Mouse (Mus musculus): ENCODE measurements around the gene D3Ertd254e. TPM values are rescaled to one million over a fixed set of nuclear protein-coding genes. Genes with fewer than 3 reads are reported as not detected.
A peak's percentile ranks its signal among the peaks of the same experiment; 100 is the strongest.

The D3Ertd254e gene
- 3.3 and 3.7 TPM in 2 replicates for total RNA-seq (2012; rRNA removed)
- 10 to 100 TPM in 1 of 2 experiments, 1 to 10 TPM in 1; 5.4 to 29.6 TPM for polyA plus RNA-seq (2012; ENCODE audit: insufficient read depth in 1 of 2, insufficient read length in 2 of 2, low read depth in 1 of 2, low replicate concordance in 2 of 2, missing spikeins in 1 of 2)

DNA sequence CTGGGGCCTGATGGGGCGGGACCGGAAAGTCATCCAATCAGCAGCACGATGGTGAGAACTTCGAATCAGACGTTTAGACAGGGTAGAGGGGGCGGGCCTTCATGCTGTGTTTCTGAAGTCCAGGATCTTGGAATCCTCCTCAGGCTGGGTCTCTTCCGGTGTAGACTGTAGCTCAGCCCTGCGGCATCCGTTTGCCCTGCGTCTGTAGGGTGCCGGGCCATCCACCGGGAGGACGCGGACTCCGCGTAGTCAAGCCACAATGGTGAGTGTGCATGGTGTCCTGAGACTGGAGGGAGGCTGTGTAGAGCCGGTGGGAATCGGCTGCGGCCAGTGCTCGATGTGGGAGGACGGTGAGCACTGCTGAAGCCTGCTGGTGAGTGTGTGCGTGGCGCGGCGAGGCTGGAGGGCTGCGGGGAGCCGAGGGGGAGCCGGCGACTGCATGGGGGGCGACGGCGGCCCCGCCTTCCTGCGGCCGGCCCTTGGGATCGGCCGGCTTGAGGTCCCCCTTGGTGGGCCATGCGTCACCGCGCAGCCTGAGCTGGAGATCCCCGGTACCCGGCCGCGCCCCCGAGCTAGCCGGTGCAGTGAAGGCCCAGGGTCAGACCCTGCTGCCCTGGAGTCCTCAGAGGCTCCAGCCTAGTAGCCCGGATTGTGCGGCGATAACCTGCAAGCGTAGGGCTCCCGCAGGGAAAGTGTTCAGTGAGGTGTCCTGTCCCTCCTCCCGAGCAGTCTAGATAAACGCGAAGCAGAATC is at the start of gene D3Ertd254e:
Gene D3Ertd254e (plus strand): TSS at position 84 of the 753 bp plus-strand sequence.
- H3K36me3 ChIP-seq (ENCODE audit: control insufficient read depth in 1 of 2, insufficient read depth in 2 of 2, low read length in 2 of 2) = peaks cover 0 to 7% of the 10 kb centered on the region in 2 experiments; a peak in 2 of 4 replicates
- peak; percentile 97 for DNase-seq (ENCODE audit: low read depth, low spot score)
- peaks cover 16% of the 10 kb centered on the region for H3K79me2 ChIP-seq (ENCODE audit: control insufficient read depth, insufficient read depth, low read length, poor library complexity)
- H3K4me1 ChIP-seq (ENCODE audit: control insufficient read depth in 1 of 2, insufficient read depth in 2 of 2, low read length in 2 of 2) = peaks cover 0 to 14% of the 10 kb centered on the region in 2 experiments; a peak in 3 of 4 replicates
- H3K27ac ChIP-seq (ENCODE audit: control insufficient read depth, low read depth, low read length) = no peak within 1 kb of the TSS
- H3K9me3 ChIP-seq (replicated peaks; ENCODE audit: insufficient read depth, low read length) = no peaks in the 10 kb centered on the region
- peak within 1 kb of the TSS; percentile 98 to 99 for H3K4me3 ChIP-seq (ENCODE audit: control insufficient read depth in 1 of 2, insufficient read depth in 1 of 2, low read depth in 2 of 2, low read length in 2 of 2)
- H3K27me3 ChIP-seq (ENCODE audit: control insufficient read depth in 1 of 2, insufficient read depth in 2 of 2, low read length in 2 of 2) = no peaks in the 10 kb centered on the region
- peak within 1 kb of the TSS; percentile 91 for H3K9ac ChIP-seq (ENCODE audit: control insufficient read depth, low read depth, low read length, poor library complexity, severe bottlenecking)
- TF ChIP-seq GABPA (IDR thresholded peaks at IDR 0.05; ENCODE audit: low read depth, low read length) (no peak), SMC3 (IDR thresholded peaks at IDR 0.05; ENCODE audit: low read depth, low read length) (no peak), TAL1 (IDR thresholded peaks at IDR 0.05; ENCODE audit: low read length) (no peak), USF1 (IDR thresholded peaks at IDR 0.05; ENCODE audit: low read depth, low read length) (peak; percentile 5; the same call in 1 of the 2 replicates), SIN3A (IDR thresholded peaks at IDR 0.05; ENCODE audit: low read length) (peak; percentile 43), USF2 (IDR thresholded peaks at IDR 0.05; ENCODE audit: borderline replicate concordance in 1 of 2, insufficient read depth in 1 of 2, low read depth in 1 of 2, low read length in 2 of 2) (no peak), E2F4 (IDR thresholded peaks at IDR 0.05; ENCODE audit: borderline replicate concordance, low read depth, low read length) (no peak), RCOR1 (IDR thresholded peaks at IDR 0.05; ENCODE audit: low read depth, low read length) (0 out of 2 replicates have a peak, but pooled peaks have one; percentile 22), POLR2AphosphoS5 (IDR thresholded peaks at IDR 0.05; ENCODE audit: borderline replicate concordance, low read depth, low read length) (0 out of 2 replicates have a peak, but pooled peaks have one; percentile 29), TBP (IDR thresholded peaks at IDR 0.05; ENCODE audit: low read depth, low read length) (peak; percentile 81), ZC3H11A (IDR thresholded peaks at IDR 0.05; ENCODE audit: low read depth, low read length) (no peak), MYB (IDR thresholded peaks at IDR 0.05; ENCODE audit: low read depth, low read length) (no peak), MAX (IDR thresholded peaks at IDR 0.05; ENCODE audit: low read length) (no peak; the same call in 1 of the 2 replicates), ZNF384 (IDR thresholded peaks at IDR 0.05; ENCODE audit: low read depth, low read length) (no peak), UBTF (IDR thresholded peaks at IDR 0.05; ENCODE audit: borderline replicate concordance, insufficient read depth, low read depth, low read length) (no peak), ZMIZ1 (IDR thresholded peaks at IDR 0.05; ENCODE audit: low read depth, low read length) (no peak), MXI1 (IDR thresholded peaks at IDR 0.05; ENCODE audit: low read depth, low read length) (no peak; the same call in none of the 2 replicates), ELF1 (IDR thresholded peaks at IDR 0.05; ENCODE audit: low read depth, low read length) (peak; percentile 73), TCF12 (IDR thresholded peaks at IDR 0.05; ENCODE audit: low read depth, low read length) (0 out of 2 replicates have a peak, but pooled peaks have one; percentile 19), RAD21 (IDR thresholded peaks at IDR 0.05; ENCODE audit: low read depth, low read length) (no peak), HCFC1 (IDR thresholded peaks at IDR 0.05; ENCODE audit: low read depth, low read length) (peak; percentile 63), CTCF (IDR thresholded peaks at IDR 0.05 in 2 of 3, conservative IDR thresholded peaks at IDR 0.05 in 1 of 3; ENCODE audit: control insufficient read depth in 1 of 3, insufficient read depth in 1 of 3, low read depth in 2 of 3, low read length in 3 of 3, poor library complexity in 1 of 3, severe bottlenecking in 1 of 3) (no peak), ETS1 (IDR thresholded peaks at IDR 0.05; ENCODE audit: low read depth, low read length) (no peak), NRF1 (IDR thresholded peaks at IDR 0.05; ENCODE audit: insufficient read depth, low read depth, low read length, poor library complexity, severe bottlenecking) (no peak), MYC (IDR thresholded peaks at IDR 0.05; ENCODE audit: low read depth, low read length) (0 out of 2 replicates have a peak, but pooled peaks have one; percentile 41), CHD1 (IDR thresholded peaks at IDR 0.05; ENCODE audit: low read depth, low read length) (no peak), CHD2 (IDR thresholded peaks at IDR 0.05; ENCODE audit: low read length) (no peak), BHLHE40 (IDR thresholded peaks at IDR 0.05; ENCODE audit: borderline replicate concordance, low read depth, low read length) (no peak), GATA1 (IDR thresholded peaks at IDR 0.05; ENCODE audit: low read depth, low read length) (no peak), NELFE (IDR thresholded peaks at IDR 0.05; ENCODE audit: low read depth, low read length) (peak; percentile 81), POLR2A (IDR thresholded peaks at IDR 0.05; ENCODE audit: control insufficient read depth in 1 of 2, insufficient read depth in 1 of 2, low read depth in 1 of 2, low read length in 2 of 2, poor library complexity in 1 of 2) (peak; percentile 42 to 87; a peak in 3 of 4 replicates), ZKSCAN1 (IDR thresholded peaks at IDR 0.05; ENCODE audit: low read depth, low read length) (no peak), MEF2A (IDR thresholded peaks at IDR 0.05; ENCODE audit: extremely low read depth, insufficient replicate concordance, low read depth, low read length, poor library complexity, severe bottlenecking) (no peak), JUND (IDR thresholded peaks at IDR 0.05; ENCODE audit: low read depth, low read length) (no peak), MAFK (IDR thresholded peaks at IDR 0.05; ENCODE audit: borderline replicate concordance, low read depth, low read length) (no peak)
